Mouse (Mus musculus): ENCODE data around the gene Atp8a2. TPM values are rescaled to one million over a fixed set of nuclear protein-coding genes. Genes with fewer than 3 reads are reported as not detected.
"Not testable (repeated sequence)": the region's sequence is repeated elsewhere in the genome, so short reads cannot be mapped to it uniquely, and the experiment has no call there.

Atp8a2 gene
- polyA plus RNA-seq, 1 experiment from 2014 or later: 13.0 TPM

DNA sequence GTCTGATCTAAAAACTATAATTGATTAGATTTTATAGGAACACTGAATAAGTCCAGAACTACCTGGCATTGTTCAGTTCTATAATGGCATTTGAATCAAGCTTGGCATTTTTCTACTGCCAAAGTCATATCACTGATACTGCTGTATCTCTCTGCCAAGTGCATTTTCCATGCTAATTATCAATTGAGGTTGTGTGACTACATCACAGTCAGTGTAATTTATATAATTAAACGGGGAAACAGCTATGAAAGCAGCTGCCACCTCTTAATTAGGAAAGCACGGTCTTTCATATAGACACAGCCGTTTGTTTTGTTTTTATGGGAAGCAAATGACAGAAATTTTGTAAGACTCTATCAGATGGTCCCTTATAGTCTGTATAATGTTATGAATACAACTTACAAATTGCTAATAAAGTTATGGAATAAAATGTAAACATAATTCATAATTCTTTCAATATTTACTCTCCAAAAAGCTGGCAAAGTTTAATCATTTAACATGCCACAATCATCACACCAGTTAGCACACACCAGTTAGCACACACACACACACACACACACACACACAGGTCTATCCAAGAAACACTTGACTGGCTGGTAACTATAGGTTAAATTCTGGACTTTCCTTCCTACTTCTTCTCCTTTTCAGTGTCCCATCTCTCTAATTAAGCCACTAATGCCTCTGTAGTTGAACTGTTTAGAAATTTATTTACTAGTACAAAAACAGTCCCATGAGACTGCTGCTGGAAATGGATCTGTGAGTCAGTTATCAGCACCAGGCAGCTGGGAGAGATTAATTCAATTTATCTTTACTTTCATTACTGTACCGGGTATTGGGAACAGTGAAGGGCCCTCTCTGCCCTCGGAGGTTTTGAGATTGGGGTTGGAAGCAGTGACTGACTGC is 377.5 kb downstream of the Atp8a2 start:
- peak; percentile 92 for DNase-seq (ENCODE audit: low spot score)
- Histone ChIP-seq H3K9ac (ENCODE audit: low read length) (no peak overlapping the region), H3K4me3 (ENCODE audit: low read depth, low read length) (no peak overlapping the region), H3K27me3 (replicated peaks; ENCODE audit: control insufficient read depth, insufficient read depth, low read length) (no peaks in the 10 kb centered on the region), H3K4me1 (ENCODE audit: control insufficient read depth, insufficient read depth, low read length) (peaks cover 10% of the 10 kb centered on the region), H3K36me3 (ENCODE audit: control insufficient read depth, insufficient read depth, low read length) (no peaks in the 10 kb centered on the region), H3K9me3 (replicated peaks; ENCODE audit: control insufficient read depth, low read length) (peaks cover 3% of the 10 kb centered on the region; the same call in 1 of the 2 replicates), H3K4me2 (ENCODE audit: low read length) (no peak overlapping the region), H3K27ac (ENCODE audit: low read depth, low read length) (no peak overlapping the region)
- 23% methylated on average over 5 of the region's 5 CpGs for WGBS
- peak; percentile 91 for ATAC-seq

DNA sequence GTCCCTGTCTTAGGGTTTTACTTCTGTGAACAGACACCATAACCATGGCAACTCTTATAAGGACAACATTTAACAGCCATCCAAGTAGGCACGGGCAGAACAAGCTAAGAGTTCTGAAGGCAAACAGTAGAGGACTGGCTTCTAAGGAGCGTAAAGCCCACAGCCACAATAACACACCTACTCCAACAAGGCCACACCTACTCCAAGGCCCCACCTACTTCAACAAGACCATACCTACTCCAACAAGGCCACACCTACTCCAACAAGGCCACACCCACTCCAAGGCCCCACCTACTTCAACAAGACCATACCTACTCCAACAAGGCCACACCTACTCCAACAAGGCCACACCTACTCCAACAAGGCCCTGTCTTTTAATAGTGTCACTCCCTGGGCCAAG is 386.7 kb downstream of the Atp8a2 start:
- ATAC-seq; H3K9me3 ChIP-seq (replicated peaks; ENCODE audit: control insufficient read depth, low read length): not testable (repeated sequence)
- 91% methylated on average over 2 of the region's 2 CpGs for WGBS

DNA sequence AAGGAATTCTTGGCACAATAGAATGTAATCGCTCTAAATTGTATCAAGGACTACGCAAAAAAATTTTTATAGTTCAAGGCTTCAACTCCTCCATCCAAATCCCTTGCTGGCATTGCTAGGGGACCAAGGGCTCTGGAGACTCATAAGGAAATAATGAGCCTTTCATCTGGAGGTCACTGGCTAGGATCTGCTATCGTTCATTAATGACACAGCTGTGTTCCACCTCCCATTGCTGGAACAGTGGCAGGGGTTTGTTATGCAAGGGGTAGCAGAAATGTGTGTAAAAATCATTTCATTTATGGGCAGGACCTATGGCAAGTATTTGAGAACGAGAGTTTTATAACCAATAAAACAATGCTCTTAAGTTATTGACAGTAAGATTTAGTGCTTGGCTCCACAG is 387.2 kb downstream of the Atp8a2 start:
- Histone ChIP-seq H3K36me3 (ENCODE audit: control insufficient read depth, insufficient read depth, low read length) (no peaks in the 10 kb centered on the region), H3K9me3 (replicated peaks; ENCODE audit: control insufficient read depth, low read length) (no peaks in the 10 kb centered on the region), H3K4me3 (ENCODE audit: low read depth, low read length) (no peak overlapping the region), H3K27me3 (replicated peaks; ENCODE audit: control insufficient read depth, insufficient read depth, low read length) (no peaks in the 10 kb centered on the region), H3K4me2 (ENCODE audit: low read length) (no peak overlapping the region), H3K4me1 (ENCODE audit: control insufficient read depth, insufficient read depth, low read length) (0 out of 2 replicates have a peak, but pooled peaks cover 3% of the 10 kb centered on the region), H3K9ac (ENCODE audit: low read length) (no peak overlapping the region), H3K27ac (ENCODE audit: low read depth, low read length) (no peak overlapping the region)
- 84% methylated on average over 4 of the region's 4 CpGs for WGBS
- ATAC-seq (no peak), DNase-seq (ENCODE audit: low spot score) (no peak)

More for the DNA sequence above, 386.7 kb downstream of the Atp8a2 start:
- H3K4me3 ChIP-seq (ENCODE audit: low read depth, low read length); H3K9ac ChIP-seq (ENCODE audit: low read length); H3K36me3 ChIP-seq (ENCODE audit: control insufficient read depth, insufficient read depth, low read length); H3K27me3 ChIP-seq (replicated peaks; ENCODE audit: control insufficient read depth, insufficient read depth, low read length); DNase-seq (ENCODE audit: low spot score); H3K4me2 ChIP-seq (ENCODE audit: low read length); H3K27ac ChIP-seq (ENCODE audit: low read depth, low read length); H3K4me1 ChIP-seq (ENCODE audit: control insufficient read depth, insufficient read depth, low read length): not testable (repeated sequence)

DNA sequence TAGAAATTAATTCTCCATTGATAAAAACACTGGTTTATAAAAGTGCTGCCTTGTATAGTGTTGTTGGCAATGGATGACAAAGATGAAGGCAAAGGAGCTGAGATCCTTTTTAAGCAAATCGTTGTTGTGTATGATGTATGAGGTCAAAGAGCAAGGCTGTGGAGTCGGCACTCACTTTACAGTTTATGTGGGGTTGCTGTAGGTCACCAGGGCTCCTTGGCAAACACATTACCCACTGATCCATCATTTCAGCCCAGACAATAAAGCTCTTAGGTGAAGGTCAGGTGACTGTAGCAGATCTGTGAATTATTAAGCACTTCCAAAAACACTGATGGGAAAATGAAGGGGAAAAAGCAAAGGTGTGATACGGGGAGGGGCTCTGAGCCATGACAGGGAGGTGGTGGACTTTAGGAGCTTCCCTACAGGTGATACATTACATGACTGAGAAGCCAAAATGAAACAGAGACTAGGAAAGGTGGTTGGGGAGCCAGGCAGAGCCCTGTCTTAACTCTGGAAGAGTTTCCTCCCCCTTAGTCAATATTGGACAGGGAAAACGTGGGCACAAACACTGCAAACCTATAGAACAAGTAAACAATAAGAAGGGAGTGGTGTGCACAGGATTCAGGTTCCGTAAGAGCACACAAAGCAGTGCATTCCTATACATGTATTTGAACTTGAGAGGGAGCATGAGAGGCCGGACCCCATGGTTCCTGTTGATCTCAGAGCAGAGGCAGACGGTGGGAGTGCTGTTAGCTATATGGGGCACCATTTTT is 389.3 kb downstream of the Atp8a2 start:
- Histone ChIP-seq H3K27me3 (replicated peaks; ENCODE audit: control insufficient read depth, insufficient read depth, low read length) (no peaks in the 10 kb centered on the region), H3K4me3 (ENCODE audit: low read depth, low read length) (no peak overlapping the region), H3K36me3 (ENCODE audit: control insufficient read depth, insufficient read depth, low read length) (no peaks in the 10 kb centered on the region), H3K4me1 (ENCODE audit: control insufficient read depth, insufficient read depth, low read length) (0 out of 2 replicates have a peak, but pooled peaks cover 3% of the 10 kb centered on the region), H3K9ac (ENCODE audit: low read length) (no peak overlapping the region), H3K27ac (ENCODE audit: low read depth, low read length) (no peak overlapping the region), H3K4me2 (ENCODE audit: low read length) (no peak overlapping the region), H3K9me3 (replicated peaks; ENCODE audit: control insufficient read depth, low read length) (no peaks in the 10 kb centered on the region)
- DNase-seq (ENCODE audit: low spot score): no peak
- ATAC-seq: no peak
- WGBS: 84% methylated on average over 7 of the region's 7 CpGs

DNA sequence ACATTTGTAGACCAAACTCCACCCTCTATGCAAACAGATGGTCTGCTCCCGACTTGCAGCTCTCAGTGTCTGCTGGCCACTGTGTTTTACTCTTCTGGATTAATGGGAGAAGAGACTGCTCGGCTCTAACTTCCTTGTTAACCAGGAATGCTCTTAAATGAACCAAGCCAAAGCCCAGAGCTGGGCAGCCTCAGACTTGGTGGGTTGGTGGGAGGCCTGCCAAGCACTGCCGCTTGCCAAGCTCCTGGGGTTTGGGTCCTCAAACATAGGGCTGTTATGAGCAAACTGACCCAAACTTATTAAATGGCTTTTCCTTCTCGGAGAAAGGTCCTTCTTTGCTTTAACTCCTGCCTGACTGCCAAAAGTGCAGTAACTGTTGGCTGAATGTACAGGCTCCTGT is 390.1 kb downstream of the Atp8a2 start:
- Histone ChIP-seq H3K27me3 (replicated peaks; ENCODE audit: control insufficient read depth, insufficient read depth, low read length) (no peaks in the 10 kb centered on the region), H3K9ac (ENCODE audit: low read length) (no peak overlapping the region), H3K27ac (ENCODE audit: low read depth, low read length) (no peak overlapping the region), H3K4me1 (ENCODE audit: control insufficient read depth, insufficient read depth, low read length) (0 out of 2 replicates have a peak, but pooled peaks cover 3% of the 10 kb centered on the region), H3K36me3 (ENCODE audit: control insufficient read depth, insufficient read depth, low read length) (no peaks in the 10 kb centered on the region), H3K4me2 (ENCODE audit: low read length) (no peak overlapping the region), H3K4me3 (ENCODE audit: low read depth, low read length) (no peak overlapping the region), H3K9me3 (replicated peaks; ENCODE audit: control insufficient read depth, low read length) (no peaks in the 10 kb centered on the region)
- ATAC-seq: no peak
- WGBS: 38% methylated on average over 4 of the region's 4 CpGs
- peak; percentile 59 for DNase-seq (ENCODE audit: low spot score)

DNA sequence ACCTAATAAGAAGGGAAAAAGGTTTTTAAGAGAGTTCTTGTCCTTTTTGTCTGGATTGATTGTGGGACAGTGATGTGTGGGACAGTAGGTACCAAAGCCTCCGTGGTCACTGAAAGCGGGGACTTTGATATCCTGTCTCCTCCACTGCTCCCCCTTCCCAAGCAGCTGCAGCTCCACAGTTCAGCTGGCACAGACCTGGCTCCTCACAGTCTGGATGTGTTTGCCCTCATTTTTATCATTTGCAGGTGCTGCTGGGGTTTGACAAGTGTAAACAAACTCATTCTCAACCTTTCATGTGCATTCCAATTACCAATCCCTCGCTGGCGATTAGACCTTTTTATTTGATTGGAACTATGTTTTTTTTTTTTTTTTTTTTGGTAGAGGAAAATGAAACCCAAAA is 390.8 kb downstream of the Atp8a2 start:
- Histone ChIP-seq H3K36me3 (ENCODE audit: control insufficient read depth, insufficient read depth, low read length) (no peaks in the 10 kb centered on the region), H3K27me3 (replicated peaks; ENCODE audit: control insufficient read depth, insufficient read depth, low read length) (no peaks in the 10 kb centered on the region), H3K4me2 (ENCODE audit: low read length) (no peak overlapping the region), H3K4me1 (ENCODE audit: control insufficient read depth, insufficient read depth, low read length) (0 out of 2 replicates have a peak, but pooled peaks cover 3% of the 10 kb centered on the region), H3K4me3 (ENCODE audit: low read depth, low read length) (no peak overlapping the region), H3K9me3 (replicated peaks; ENCODE audit: control insufficient read depth, low read length) (no peaks in the 10 kb centered on the region), H3K27ac (ENCODE audit: low read depth, low read length) (no peak overlapping the region), H3K9ac (ENCODE audit: low read length) (no peak overlapping the region)
- DNase-seq (ENCODE audit: low spot score) (peak; percentile 15), ATAC-seq (no peak)
- WGBS: 50% methylated on average over 4 of the region's 4 CpGs

DNA sequence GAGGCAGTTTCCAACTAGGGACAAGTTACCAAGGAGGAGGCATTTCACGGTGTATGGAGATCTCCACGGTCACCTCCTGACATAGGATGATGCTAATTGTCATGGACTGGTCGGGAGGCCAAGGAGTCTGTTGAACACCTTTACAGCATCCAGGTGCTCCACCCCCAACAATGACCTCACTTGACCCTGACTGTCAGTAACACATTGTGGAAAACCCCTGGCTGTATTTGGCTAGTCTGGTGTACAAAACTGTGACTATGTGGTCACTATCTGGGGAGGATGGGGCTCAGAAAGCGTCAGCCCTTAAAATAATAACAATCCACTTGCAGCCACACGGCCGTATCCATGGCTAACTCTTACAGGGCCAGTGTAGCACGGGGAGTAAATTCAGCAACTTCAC is 391.3 kb downstream of the Atp8a2 start:
- no peak overlapping the region for H3K27ac ChIP-seq (ENCODE audit: low read depth, low read length)
- WGBS: 86% methylated on average over 7 of the region's 7 CpGs
- no peaks in the 10 kb centered on the region for H3K36me3 ChIP-seq (ENCODE audit: control insufficient read depth, insufficient read depth, low read length)
- no peaks in the 10 kb centered on the region for H3K27me3 ChIP-seq (replicated peaks; ENCODE audit: control insufficient read depth, insufficient read depth, low read length)
- DNase-seq (ENCODE audit: low spot score) (no peak), ATAC-seq (no peak)
- no peak overlapping the region for H3K9ac ChIP-seq (ENCODE audit: low read length)
- no peaks in the 10 kb centered on the region for H3K9me3 ChIP-seq (replicated peaks; ENCODE audit: control insufficient read depth, low read length)
- H3K4me1 ChIP-seq (ENCODE audit: control insufficient read depth, insufficient read depth, low read length): 0 out of 2 replicates have a peak, but pooled peaks cover 3% of the 10 kb centered on the region
- H3K4me3 ChIP-seq (ENCODE audit: low read depth, low read length): no peak overlapping the region
- no peak overlapping the region for H3K4me2 ChIP-seq (ENCODE audit: low read length)

DNA sequence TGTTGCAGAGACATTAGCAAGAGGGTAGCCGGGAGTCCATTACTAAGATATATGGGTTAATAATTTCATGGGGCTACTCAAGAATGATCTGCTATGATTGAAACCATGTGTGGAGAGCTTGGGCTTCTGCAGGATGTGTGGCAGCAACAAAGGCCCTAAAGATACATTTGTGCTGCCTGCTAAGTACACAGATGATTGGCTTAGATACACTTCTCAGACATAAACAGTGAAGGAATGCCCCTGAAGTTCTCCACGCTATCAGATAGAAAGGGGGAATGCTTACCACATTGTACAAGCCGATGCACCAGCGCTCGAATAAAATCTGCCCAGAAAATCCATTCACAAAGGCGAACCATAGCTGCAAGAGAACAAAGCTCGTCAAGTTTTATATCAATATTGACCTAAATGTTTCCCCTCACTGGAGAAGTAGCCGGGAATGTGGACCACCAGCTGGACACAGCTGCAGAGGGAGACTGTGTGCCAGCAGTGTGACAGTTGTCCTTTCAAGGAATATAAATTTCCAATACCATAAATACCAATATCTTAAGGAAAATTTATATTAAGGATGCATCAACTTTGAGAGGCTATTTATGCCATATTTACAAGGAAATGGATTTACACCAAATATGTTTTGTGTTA is 394.9 kb downstream of the Atp8a2 start:
- DNase-seq (ENCODE audit: low spot score) (no peak), ATAC-seq (no peak)
- WGBS: 86% methylated on average over 8 of the region's 8 CpGs
- Histone ChIP-seq H3K27me3 (replicated peaks; ENCODE audit: control insufficient read depth, insufficient read depth, low read length) (no peaks in the 10 kb centered on the region), H3K9ac (ENCODE audit: low read length) (no peak overlapping the region), H3K4me3 (ENCODE audit: low read depth, low read length) (no peak overlapping the region), H3K27ac (ENCODE audit: low read depth, low read length) (no peak overlapping the region), H3K36me3 (ENCODE audit: control insufficient read depth, insufficient read depth, low read length) (no peaks in the 10 kb centered on the region), H3K4me2 (ENCODE audit: low read length) (no peak overlapping the region), H3K9me3 (replicated peaks; ENCODE audit: control insufficient read depth, low read length) (no peaks in the 10 kb centered on the region), H3K4me1 (ENCODE audit: control insufficient read depth, insufficient read depth, low read length) (0 out of 2 replicates have a peak, but pooled peaks cover 3% of the 10 kb centered on the region)
